Mouse (Mus musculus): ENCODE measurements at regions not wholly inside any gene's neighbourhood (a gene's known extent, or its start where the extent isn't known, plus 50 kb on each side); places are given as distances from the start of the nearest gene placed in this dataset.

GRCm38 (mm10) chr2:145003509-145003908 lies 164.0 kb upstream of the Slc24a3 start:
- ATAC-seq (ENCODE audit: poor library complexity, severe bottlenecking) = peak; percentile 65

DNA sequence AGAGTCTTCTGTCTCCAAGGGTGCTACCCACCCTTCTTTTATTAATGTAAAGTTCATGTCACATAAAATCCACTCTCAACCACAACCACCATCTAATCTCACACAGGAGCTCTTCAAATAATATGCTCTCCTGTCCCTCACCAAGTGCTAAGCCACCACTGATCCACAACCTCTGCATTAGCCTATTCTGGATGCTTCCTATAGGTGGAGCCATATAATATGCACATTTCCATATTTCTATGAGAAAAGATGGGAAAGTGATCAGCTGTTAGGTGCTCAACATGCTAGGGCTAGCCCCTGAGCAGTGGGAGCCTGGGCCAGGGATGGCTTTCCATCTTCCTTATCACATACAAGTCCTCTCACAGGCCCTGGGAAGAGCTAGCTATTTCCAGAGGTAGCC lies 156.9 kb upstream of the Slc24a3 start:
- ATAC-seq (ENCODE audit: poor library complexity, severe bottlenecking) = peak; percentile 58

- no peak for ATAC-seq (ENCODE audit: poor library complexity, severe bottlenecking)
Measured at GRCm38 (mm10) chr2:145011221-145011620, 156.3 kb upstream of the Slc24a3 start.

DNA sequence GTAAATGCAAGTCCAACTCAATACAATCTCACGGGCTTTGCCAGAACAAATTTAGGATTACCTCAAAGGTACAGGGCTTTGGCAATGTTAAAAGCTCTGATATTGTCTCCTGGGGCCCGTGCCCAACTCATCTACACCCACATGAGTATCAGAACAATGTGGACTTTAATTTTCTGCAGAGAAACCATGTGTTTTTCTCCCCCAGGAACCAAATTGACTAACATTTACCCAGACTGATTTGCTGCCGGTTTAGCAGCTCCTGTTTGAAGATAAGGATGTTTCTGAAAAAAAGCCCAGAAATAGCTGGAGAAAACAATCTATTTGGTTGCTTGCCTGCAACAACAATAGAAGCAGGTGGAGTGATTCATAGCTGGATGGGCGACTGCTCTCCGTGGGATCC lies 151.6 kb upstream of the Slc24a3 start:
- no peak for ATAC-seq (ENCODE audit: poor library complexity, severe bottlenecking)

- peak; percentile 95 for ATAC-seq (ENCODE audit: poor library complexity, severe bottlenecking)
Measured at GRCm38 (mm10) chr2:145016939-145017338, 150.6 kb upstream of the Slc24a3 start.

- no peak for ATAC-seq (ENCODE audit: poor library complexity, severe bottlenecking)
Measured at GRCm38 (mm10) chr2:145017625-145018167, 149.9 kb upstream of the Slc24a3 start.

- ATAC-seq (ENCODE audit: poor library complexity, severe bottlenecking) = peak; percentile 75
Measured at GRCm38 (mm10) chr2:145047743-145048142, 119.8 kb upstream of the Slc24a3 start.

GRCm38 (mm10) chr2:145049655-145050376 lies 117.7 kb upstream of the Slc24a3 start:
- peak; percentile 32; the same call in 1 of the 2 replicates for ATAC-seq (ENCODE audit: poor library complexity, severe bottlenecking)

DNA sequence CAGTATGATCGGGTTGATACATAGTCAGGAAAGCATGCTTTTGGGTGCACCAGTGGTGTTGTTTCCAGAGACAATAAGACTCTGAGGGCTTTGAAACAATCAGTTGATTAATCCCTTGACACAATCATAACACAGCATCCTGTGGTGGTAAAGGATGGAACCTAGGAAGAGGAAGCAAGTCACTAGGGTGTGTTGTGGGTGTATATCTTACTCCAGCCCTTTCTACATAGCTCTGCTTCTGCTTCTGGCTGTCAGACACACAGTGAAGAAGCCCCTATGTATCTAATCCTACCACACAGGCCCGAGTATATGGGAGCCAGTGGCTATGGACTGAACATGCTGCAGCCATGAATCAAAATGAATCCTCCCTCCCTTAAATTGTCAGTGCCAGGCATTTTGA lies 115.1 kb upstream of the Slc24a3 start:
- peak; percentile 77 for ATAC-seq (ENCODE audit: poor library complexity, severe bottlenecking)

- no peak for ATAC-seq (ENCODE audit: poor library complexity, severe bottlenecking)
Measured at GRCm38 (mm10) chr2:145056219-145056618, 111.3 kb upstream of the Slc24a3 start.

GRCm38 (mm10) chr2:145056762-145057161 lies 110.8 kb upstream of the Slc24a3 start:
- no peak for ATAC-seq (ENCODE audit: poor library complexity, severe bottlenecking)

- ATAC-seq (ENCODE audit: poor library complexity, severe bottlenecking) = no peak
Measured at GRCm38 (mm10) chr2:145069931-145070330, 97.6 kb upstream of the Slc24a3 start.

DNA sequence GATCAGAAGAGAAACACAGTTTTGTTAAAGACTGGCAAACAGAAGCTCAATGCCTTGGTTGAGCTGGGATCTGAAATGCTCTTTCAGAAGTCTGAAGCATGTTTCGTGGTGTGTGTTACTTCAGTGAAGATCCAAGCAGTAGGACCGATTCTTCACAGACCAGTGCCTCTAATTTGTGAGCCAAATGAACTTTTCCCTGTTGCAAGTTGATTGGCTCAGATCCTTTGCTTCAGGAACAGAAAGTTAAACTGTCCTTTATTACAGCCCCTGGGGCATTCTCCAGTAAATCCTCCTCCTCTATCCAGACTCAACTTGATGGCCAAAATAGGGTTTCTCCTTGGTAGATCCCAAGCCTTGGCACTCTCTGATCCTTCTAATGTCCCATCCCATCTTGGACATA lies 85.6 kb upstream of the Slc24a3 start:
- ATAC-seq (ENCODE audit: poor library complexity, severe bottlenecking) = no peak

DNA sequence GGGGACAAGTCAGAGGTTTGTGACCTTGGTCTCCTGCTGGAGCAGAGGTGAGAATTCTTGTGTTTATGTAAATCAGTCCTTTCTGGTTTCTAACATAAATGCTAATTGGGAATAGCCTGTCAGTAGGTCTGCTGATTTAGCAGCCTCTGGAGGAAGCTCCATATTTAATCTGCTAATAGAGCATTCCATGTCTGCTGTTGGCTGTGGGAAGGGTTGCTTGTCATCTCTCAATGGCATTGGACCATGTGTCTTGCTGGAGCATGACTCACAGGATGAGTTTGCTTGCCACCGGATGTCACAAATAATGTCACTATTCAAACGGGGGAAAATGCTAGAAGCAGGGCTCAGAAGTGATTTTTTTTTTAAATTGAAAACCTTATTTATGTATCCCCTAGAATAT lies 82.9 kb upstream of the Slc24a3 start:
- ATAC-seq (ENCODE audit: poor library complexity, severe bottlenecking) = no peak

- ATAC-seq (ENCODE audit: poor library complexity, severe bottlenecking) = no peak
Measured at GRCm38 (mm10) chr2:145086118-145086517, 81.4 kb upstream of the Slc24a3 start.

- no peak for ATAC-seq (ENCODE audit: poor library complexity, severe bottlenecking)
Measured at GRCm38 (mm10) chr2:145103295-145103694, 64.3 kb upstream of the Slc24a3 start.

DNA sequence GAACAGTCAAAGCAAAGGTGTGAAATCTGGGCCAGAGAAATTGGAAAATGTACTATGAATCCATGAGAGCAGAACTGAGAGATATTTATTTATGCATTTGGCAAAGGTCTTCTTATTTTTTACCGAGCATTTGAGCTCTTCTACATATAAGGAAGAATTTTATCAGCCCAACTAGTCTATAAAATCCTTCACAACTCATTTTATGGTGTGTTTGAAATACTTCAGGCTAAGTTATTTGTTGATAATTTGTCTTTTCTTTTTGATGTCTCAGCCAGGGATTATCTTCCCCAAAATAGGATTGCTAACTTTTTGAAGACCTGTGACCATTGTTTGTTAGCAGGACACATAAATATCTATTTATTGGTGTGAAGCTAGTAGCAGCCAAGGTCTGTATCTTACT lies 55.9 kb upstream of the Slc24a3 start:
- no peak for ATAC-seq (ENCODE audit: poor library complexity, severe bottlenecking)

GRCm38 (mm10) chr2:145115043-145115442 lies 52.5 kb upstream of the Slc24a3 start:
- ATAC-seq (ENCODE audit: poor library complexity, severe bottlenecking) = no peak
